Mouse (Mus musculus) forebrain, embryonic 15.5 days (tissue): ENCODE results near the gene Arhgef3. TPM values are rescaled to one million over a fixed set of nuclear protein-coding genes. Genes with fewer than 3 reads are reported as not detected.

Experiments used
- ATAC-seq: fragments of 200-750 bp; cut with Nextera tagmentation; replicated peaks from 2 replicates; pipeline ENCODE4 v1.8.0; 2017; ENCODE audit warnings: mild to moderate bottlenecking, moderate TSS enrichment, moderate library complexity
- H3K27ac ChIP-seq: fragments of 300-500 bp; sonication (generic); replicated peaks from 2 replicates; pipeline ENCODE4 v1.5.1; 2015; ENCODE audit warnings: mild to moderate bottlenecking, inconsistent platforms
- H3K27me3 ChIP-seq: fragments of 300-500 bp; sonication (generic); 2 replicates; pipeline ENCODE4 v1.6.1; 2015; ENCODE audit warnings: inconsistent platforms
- H3K36me3 ChIP-seq: fragments of 300-500 bp; sonication (generic); 2 replicates; pipeline ENCODE4 v1.6.1; 2015; ENCODE audit warnings: mild to moderate bottlenecking, inconsistent platforms
- H3K4me1 ChIP-seq: fragments of 300-500 bp; sonication (generic); 2 replicates; pipeline ENCODE4 v1.6.1; 2015; ENCODE audit warnings: inconsistent platforms
- H3K4me2 ChIP-seq: fragments of 300-500 bp; sonication (generic); replicated peaks from 2 replicates; pipeline ENCODE4 v1.6.1; 2015; ENCODE audit warnings: mild to moderate bottlenecking, inconsistent platforms
- H3K4me3 ChIP-seq: fragments of 300-500 bp; sonication (generic); 2 replicates; pipeline ENCODE4 v1.5.1; 2015; ENCODE audit warnings: mild to moderate bottlenecking, inconsistent platforms
- H3K9ac ChIP-seq: fragments of 300-500 bp; sonication (generic); replicated peaks from 2 replicates; pipeline ENCODE4 v1.6.1; 2015; ENCODE audit warnings: mild to moderate bottlenecking, inconsistent platforms
- H3K9me3 ChIP-seq: fragments of 300-500 bp; sonication (generic); 2 replicates; pipeline ENCODE4 v1.6.1; 2016; ENCODE audit warnings: inconsistent platforms
- WGBS: fragments of 180-500 bp; shearing (Covaris S2); methylation state at CpG from one replicate; pipeline ENCODE4 v1.1.7; 2015; ENCODE audit warnings: mixed read lengths; 5-methylcytosine and 5-hydroxymethylcytosine counted together
- polyA plus RNA-seq: library from polyadenylated mRNA; unstranded; fragments of >200 nt; fragmentation: Nextera tagmentation; extraction: Ambion mirVana; gene quantifications from 2 replicates; pipeline ENCODE4 v1.2.1, GENCODE M21; 2015

Arhgef3 gene
- polyA plus RNA-seq, 1 experiment from 2014 or later = 4.9 TPM

DNA sequence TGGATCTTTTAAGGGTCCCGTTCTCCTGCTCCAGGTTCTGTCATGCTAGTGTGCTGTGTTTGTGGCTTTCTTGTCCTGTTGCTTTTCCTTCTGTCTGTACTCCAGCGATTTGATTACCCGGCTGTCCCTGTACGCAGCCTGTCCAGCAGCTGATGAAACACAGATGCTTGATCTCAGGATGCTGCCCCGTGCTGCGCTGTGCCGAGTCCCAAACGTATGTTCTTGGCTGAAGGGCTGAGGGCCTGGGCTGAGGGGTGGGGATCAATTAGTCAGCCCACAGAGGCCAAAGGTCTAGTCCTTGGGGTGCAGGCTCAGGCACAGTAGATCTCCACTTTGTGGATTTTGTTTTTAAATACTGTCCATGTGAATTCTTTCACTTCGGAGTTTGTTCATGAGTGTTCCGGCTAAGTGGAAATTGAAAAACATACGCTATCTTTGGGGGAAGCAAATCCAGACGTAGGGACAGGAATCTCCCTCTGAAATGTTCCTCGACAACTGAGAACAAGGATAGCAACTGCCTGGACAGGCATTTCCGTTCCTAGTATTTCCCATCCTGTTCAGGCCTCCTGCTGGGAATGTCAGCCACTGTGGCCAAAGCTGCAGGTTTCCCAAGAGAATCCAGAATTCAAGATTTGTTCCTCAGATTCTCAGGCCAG is 56.6 kb downstream of the Arhgef3 start:
- Histone ChIP-seq H3K4me3 (no peak overlapping the region), H3K36me3 (no peaks in the 10 kb centered on the region), H3K4me2 (no peak overlapping the region), H3K9me3 (no peaks in the 10 kb centered on the region), H3K27ac (no peak overlapping the region), H3K4me1 (peaks cover 11% of the 10 kb centered on the region), H3K27me3 (no peaks in the 10 kb centered on the region), H3K9ac (no peak overlapping the region)
- 80% methylated on average over 14 of the region's 14 CpGs for WGBS
- no peak for ATAC-seq

GRCm38 (mm10) chr14:27173178-27173803 is 58.6 kb downstream of the Arhgef3 start:
- H3K4me3 ChIP-seq = no peak overlapping the region
- H3K36me3 ChIP-seq = no peaks in the 10 kb centered on the region
- H3K4me1 ChIP-seq = peaks cover 4% of the 10 kb centered on the region; the same call in 1 of the 2 replicates
- no peak overlapping the region for H3K9ac ChIP-seq
- WGBS = 86% methylated on average over 10 of the region's 10 CpGs
- no peak for ATAC-seq
- no peaks in the 10 kb centered on the region for H3K27me3 ChIP-seq
- H3K9me3 ChIP-seq = no peaks in the 10 kb centered on the region
- no peak overlapping the region for H3K4me2 ChIP-seq
- H3K27ac ChIP-seq = no peak overlapping the region

DNA sequence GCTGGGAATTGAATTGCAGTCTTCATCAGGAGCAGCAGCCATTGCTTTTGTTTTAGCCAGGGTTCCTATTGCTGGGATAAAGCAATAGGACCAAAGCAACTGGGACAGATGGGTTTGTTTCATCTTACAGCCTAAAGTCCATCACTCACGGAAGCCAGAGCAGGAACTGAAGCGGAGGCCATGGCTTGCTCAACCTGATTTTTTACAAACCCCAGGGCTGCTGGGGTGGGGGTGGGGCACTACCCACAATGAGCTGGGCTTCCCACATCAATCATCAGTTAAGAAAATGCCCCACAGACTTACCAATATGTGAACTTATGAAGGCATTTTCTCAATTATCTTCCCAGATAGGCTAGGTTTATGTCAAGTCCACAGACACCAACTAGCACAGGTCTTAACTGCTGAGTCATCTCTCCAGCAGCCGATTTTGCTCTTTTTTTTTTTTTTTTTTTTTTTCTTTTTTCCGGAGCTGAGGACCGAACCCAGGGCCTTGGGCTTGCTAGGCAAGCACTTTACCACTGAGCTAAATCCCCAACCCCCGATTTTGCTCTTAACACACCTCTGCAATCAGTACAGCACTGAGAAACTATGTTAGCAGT is 59.6 kb downstream of the Arhgef3 start:
- Histone ChIP-seq H3K27ac (no peak overlapping the region), H3K4me2 (no peak overlapping the region), H3K9me3 (no peaks in the 10 kb centered on the region), H3K36me3 (no peaks in the 10 kb centered on the region), H3K9ac (no peak overlapping the region), H3K4me1 (peaks cover 8% of the 10 kb centered on the region; the same call in 1 of the 2 replicates), H3K4me3 (no peak overlapping the region), H3K27me3 (no peaks in the 10 kb centered on the region)
- 72% methylated on average over 6 of the region's 6 CpGs for WGBS
- no peak for ATAC-seq

- H3K4me1 ChIP-seq = peaks cover 8% of the 10 kb centered on the region; the same call in 1 of the 2 replicates
- no peaks in the 10 kb centered on the region for H3K36me3 ChIP-seq
- no peak overlapping the region for H3K4me2 ChIP-seq
- no peak overlapping the region for H3K4me3 ChIP-seq
- H3K9ac ChIP-seq = no peak overlapping the region
- WGBS = 46% methylated on average over 12 of the region's 12 CpGs
- no peak overlapping the region for H3K27ac ChIP-seq
- no peak for ATAC-seq
- H3K27me3 ChIP-seq = no peaks in the 10 kb centered on the region
- no peaks in the 10 kb centered on the region for H3K9me3 ChIP-seq
These were observed 60.2 kb downstream of the Arhgef3 start for GRCm38 (mm10) chr14:27174831-27175301.

- ATAC-seq = no peak
- Histone ChIP-seq H3K4me3 (no peak overlapping the region), H3K4me1 (peaks cover 8% of the 10 kb centered on the region; the same call in 1 of the 2 replicates), H3K27me3 (no peaks in the 10 kb centered on the region), H3K9ac (no peak overlapping the region), H3K4me2 (no peak overlapping the region), H3K9me3 (no peaks in the 10 kb centered on the region), H3K27ac (no peak overlapping the region), H3K36me3 (no peaks in the 10 kb centered on the region)
- WGBS = 64% methylated on average over 11 of the region's 11 CpGs
These were observed 60.6 kb downstream of the Arhgef3 start for GRCm38 (mm10) chr14:27175343-27175742.

DNA sequence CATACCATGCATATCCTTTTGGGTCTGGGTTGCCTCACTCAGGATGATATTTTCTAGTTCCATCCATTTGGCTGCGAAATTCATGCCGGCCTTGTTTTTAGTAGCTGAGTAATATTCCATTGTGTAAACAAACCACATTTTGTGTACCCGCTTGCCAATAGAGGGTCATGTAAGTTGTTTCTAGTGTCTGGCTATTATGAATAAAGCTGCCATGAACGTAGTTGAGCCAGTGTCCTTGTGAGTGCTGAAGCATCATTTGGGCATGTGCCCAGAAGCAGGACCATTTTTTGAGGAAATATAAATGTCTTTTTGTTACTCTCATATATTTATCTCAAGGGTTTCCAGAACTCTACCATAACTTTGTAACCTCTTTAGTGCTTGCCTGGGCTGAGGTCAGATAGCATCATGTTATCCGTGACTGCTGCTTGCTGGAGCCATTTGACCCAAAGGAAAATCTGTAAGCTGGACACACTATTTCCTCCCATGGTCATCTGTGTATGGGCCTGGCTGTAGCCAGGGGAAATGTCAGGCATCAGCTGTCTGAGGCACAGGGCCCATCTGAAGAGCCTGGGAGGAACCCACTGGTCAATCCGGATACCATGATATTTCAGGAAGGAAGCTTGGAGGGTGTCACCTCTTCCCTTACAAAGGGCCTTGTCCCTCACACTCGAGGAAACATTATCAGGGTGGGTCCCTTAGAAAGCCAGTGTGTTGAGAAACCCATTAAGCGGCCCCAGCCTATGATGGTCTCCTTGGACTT is 63.3 kb downstream of the Arhgef3 start:
- Histone ChIP-seq H3K4me1 (peaks cover 8% of the 10 kb centered on the region; the same call in 1 of the 2 replicates), H3K4me2 (no peak overlapping the region), H3K4me3 (no peak overlapping the region), H3K9ac (no peak overlapping the region), H3K27ac (no peak overlapping the region), H3K9me3 (no peaks in the 10 kb centered on the region), H3K36me3 (no peaks in the 10 kb centered on the region), H3K27me3 (no peaks in the 10 kb centered on the region)
- no peak for ATAC-seq
- 85% methylated on average over 8 of the region's 8 CpGs for WGBS

DNA sequence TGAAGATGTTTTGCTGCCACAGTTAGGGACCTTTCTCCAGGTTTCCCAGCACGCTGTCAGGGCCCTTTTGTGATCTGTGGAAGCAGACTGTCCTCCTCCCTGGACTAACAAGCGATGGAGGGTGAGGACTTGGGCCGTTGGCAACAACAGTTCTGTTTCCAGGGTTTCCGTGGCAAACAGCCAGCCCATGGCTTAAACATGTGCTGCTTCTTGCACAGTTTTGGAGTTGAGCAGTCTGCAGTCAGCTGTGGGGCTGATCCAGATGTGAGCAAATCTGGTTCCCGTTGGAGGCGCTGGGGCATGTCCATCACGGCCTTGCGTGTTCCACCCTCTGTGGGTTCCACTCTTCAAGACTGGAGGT is 63.8 kb downstream of the Arhgef3 start:
- Histone ChIP-seq H3K27me3 (no peaks in the 10 kb centered on the region), H3K4me3 (no peak overlapping the region), H3K4me2 (no peak overlapping the region), H3K4me1 (peaks cover 8% of the 10 kb centered on the region; the same call in 1 of the 2 replicates), H3K9ac (no peak overlapping the region), H3K36me3 (no peaks in the 10 kb centered on the region), H3K9me3 (no peaks in the 10 kb centered on the region), H3K27ac (no peak overlapping the region)
- ATAC-seq = no peak
- 68% methylated on average over 8 of the region's 8 CpGs for WGBS

- Histone ChIP-seq H3K27ac (no peak overlapping the region), H3K27me3 (no peaks in the 10 kb centered on the region), H3K4me2 (no peak overlapping the region), H3K9ac (no peak overlapping the region), H3K9me3 (no peaks in the 10 kb centered on the region), H3K4me1 (peaks cover 6% of the 10 kb centered on the region; the same call in 1 of the 2 replicates), H3K36me3 (no peaks in the 10 kb centered on the region), H3K4me3 (no peak overlapping the region)
- ATAC-seq = no peak
- WGBS = 88% methylated on average over 7 of the region's 7 CpGs
These were observed 65.1 kb downstream of the Arhgef3 start for GRCm38 (mm10) chr14:27179771-27180170.

DNA sequence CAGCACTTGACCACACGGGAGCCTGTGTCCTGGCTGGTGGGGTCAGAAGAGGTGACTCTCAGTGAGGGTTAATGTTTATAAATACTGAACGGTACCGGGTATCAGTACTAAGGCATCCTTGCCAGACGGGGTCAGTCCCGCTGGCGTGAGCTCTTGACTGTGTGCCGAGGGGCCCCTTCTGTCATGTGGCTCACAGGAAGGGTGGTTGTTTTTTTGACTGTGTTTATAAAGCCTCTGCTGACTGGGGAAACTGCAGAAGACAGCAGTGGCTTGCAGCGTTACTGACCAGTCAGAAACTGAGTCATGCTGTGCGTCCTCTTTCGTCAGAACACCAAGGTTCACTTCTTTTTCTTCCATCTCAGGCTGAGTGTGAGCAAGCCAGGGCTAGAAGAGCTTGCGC is 67.4 kb downstream of the Arhgef3 start:
- Histone ChIP-seq H3K4me1 (0 out of 2 replicates have a peak, but pooled peaks cover 4% of the 10 kb centered on the region), H3K36me3 (no peaks in the 10 kb centered on the region), H3K9me3 (no peaks in the 10 kb centered on the region), H3K4me2 (no peak overlapping the region), H3K27ac (no peak overlapping the region), H3K9ac (no peak overlapping the region), H3K27me3 (no peaks in the 10 kb centered on the region), H3K4me3 (no peak overlapping the region)
- WGBS = 79% methylated on average over 11 of the region's 11 CpGs
- no peak for ATAC-seq

DNA sequence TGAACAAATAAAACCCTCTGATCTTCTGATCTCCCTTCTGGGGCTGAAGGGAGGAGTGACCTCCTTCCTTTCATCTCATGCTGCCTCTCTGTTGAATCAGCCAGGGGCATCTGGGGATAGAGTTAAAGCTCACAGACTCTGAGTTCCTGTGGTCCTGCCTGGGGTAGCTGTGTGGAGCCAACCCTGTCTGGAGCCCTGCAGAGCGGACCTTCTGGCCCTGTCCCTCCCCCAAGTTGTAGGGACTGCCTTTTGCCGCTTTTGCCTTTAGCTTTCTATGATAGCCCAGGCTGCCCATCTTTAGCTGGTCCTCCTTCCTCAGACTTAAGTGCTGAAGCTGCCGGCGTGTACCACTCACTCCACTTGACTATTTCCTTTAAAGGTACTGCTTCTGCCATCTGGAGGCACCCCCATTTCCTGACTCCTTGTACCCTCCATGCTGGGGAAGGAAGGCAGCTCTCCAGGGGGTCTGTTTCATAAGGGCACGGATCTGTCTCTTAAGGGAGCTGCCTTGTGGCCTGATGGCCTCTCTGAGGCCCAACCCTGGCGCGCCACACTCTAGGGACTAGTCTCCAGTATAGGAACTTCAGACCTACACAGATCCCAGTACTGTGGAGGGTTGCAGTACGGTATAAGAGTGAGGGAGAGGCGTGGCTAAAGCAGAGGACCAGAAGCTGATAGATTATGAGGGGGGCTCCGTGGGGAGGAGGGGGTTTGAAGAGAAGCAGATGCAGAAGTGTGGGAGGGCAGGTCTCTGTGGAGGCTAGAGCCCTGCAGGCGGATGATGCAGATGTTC is 68.1 kb downstream of the Arhgef3 start:
- Histone ChIP-seq H3K27ac (no peak overlapping the region), H3K4me3 (no peak overlapping the region), H3K4me2 (no peak overlapping the region), H3K9ac (no peak overlapping the region), H3K9me3 (no peaks in the 10 kb centered on the region), H3K4me1 (0 out of 2 replicates have a peak, but pooled peaks cover 4% of the 10 kb centered on the region), H3K36me3 (no peaks in the 10 kb centered on the region), H3K27me3 (no peaks in the 10 kb centered on the region)
- ATAC-seq = peak; percentile 48; the same call in 1 of the 2 replicates
- WGBS = 76% methylated on average over 11 of the region's 11 CpGs

- Histone ChIP-seq H3K27ac (no peak overlapping the region), H3K4me1 (0 out of 2 replicates have a peak, but pooled peaks cover under 1% of the 10 kb centered on the region), H3K4me2 (no peak overlapping the region), H3K27me3 (no peaks in the 10 kb centered on the region), H3K4me3 (no peak overlapping the region), H3K9me3 (no peaks in the 10 kb centered on the region), H3K36me3 (no peaks in the 10 kb centered on the region), H3K9ac (no peak overlapping the region)
- 72% methylated on average over 16 of the region's 16 CpGs for WGBS
- ATAC-seq = no peak
These were observed 69.0 kb downstream of the Arhgef3 start for GRCm38 (mm10) chr14:27183501-27184230.
